Mouse (Mus musculus) urinary bladder, adult 2 months (tissue): ENCODE measurements around the gene Cd247. TPM values are rescaled to one million over a fixed set of nuclear protein-coding genes. Genes with fewer than 3 reads are reported as not detected.
"Not testable (repeated sequence)": the region's sequence is repeated elsewhere in the genome, so short reads cannot be mapped to it uniquely, and the experiment has no call there.

Experiments used
- DNase-seq: peaks from one replicate; pipeline ENCODE4 v3.0.0; 2022; ENCODE audit warnings: low spot score
- polyA plus RNA-seq: library from polyadenylated mRNA; depleted of rRNA; stranded (reverse); fragments of >200 nt; gene quantifications from 2 replicates; pipeline ENCODE4 v1.2.3, GENCODE M21; 2012; rRNA removed

Cd247 gene
- polyA plus RNA-seq: 1.5 and 1.7 TPM in 2 replicates

DNA sequence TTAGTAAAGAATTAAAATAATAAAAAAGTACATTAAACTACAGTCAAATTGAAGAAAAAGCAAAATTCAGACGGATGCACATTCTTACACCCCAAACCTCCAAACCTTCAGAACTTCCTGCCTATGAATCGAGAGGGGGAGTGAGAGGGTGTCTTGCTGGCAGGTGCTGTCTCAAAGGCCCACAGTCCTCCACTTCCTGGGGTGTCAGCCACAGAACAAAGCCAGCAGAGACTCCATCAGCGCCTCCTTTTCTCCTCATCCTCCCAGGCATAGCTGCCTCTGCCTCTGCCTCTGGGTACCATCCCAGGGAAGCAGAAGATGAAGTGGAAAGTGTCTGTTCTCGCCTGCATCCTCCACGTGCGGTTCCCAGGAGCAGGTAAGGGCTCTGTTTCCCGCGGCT lies at the start of gene Cd247:
Gene Cd247 (plus strand): TSS at position 171 of the 400 bp plus-strand sequence.
- no peak for DNase-seq

DNA sequence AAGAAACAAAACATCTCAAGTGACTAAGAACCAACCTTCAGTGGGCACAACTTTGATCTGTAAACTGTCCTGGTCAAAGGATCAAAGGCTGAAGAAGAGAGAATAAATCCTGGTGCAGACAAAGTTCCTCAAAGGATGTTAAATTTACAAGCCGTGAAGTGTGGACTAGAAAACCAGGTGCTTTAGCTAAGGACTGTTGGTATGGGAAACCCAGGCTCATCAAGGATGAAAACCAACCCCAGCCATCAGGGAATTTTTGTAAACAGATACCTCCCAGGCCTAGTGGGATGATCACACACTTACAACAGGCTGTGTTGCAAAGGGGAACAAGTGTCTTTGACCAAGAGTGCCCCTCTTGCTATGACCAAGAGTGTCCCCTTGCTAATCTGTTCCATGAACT lies 49.5 kb upstream of the Cd247 start:
- DNase-seq: no peak

DNA sequence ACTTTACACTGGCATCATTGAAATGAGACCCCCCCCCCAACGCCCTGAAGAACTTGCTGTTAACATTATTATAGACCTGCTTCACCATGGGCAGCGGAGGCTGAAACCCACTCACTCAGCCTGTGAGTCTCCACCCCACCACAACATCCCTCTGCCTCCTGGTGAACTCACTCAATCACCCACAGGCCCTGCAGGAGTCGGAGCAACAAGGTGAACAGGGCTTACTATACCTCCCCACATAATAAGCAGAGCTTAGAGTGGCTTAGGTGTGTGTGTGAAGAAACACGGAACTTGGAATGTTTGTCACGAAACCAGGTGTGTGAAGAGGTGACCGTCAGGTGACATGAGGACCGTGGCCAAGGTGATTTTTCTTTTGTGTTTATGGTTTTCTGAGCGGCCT lies 46.5 kb upstream of the Cd247 start:
- no peak for DNase-seq

DNA sequence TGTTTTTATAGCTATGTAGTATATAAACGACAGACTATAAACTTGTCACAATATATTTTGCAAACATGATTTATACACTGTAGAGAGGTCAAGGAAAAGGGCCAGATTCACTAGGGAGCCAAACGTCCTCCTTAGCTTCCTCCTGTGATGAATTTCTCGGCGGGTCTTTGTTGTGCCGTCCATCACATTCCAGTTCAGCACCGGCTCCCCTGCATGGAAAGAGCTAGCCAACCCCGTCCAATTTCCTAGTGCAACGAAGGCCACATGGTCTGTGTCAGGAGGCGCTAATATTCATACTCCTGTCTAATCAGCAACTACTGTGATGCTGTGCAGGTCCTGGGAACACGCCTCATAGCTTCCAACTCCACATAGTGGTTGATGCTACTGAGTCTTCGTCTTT lies 40.4 kb upstream of the Cd247 start:
- no peak for DNase-seq

DNA sequence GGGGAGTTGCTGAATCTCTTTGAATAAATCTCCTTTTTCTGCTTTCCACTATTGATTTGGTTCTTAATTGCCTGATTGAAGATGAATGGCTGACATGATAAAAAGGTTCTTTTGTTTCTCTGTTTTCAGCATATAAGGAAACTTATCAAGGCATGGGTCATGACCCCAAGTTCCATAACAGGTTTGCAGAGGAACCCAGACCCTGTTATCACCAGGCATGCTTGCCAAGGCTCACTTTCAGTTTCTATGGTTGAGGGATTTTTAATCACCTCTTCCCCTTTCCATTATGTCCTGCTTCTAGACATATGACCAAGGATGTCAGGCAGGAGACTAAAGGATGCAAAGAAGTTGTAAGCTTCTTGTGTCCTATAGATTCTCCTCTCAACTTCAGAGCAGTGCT lies 37.3 kb upstream of the Cd247 start:
- no peak for DNase-seq

DNA sequence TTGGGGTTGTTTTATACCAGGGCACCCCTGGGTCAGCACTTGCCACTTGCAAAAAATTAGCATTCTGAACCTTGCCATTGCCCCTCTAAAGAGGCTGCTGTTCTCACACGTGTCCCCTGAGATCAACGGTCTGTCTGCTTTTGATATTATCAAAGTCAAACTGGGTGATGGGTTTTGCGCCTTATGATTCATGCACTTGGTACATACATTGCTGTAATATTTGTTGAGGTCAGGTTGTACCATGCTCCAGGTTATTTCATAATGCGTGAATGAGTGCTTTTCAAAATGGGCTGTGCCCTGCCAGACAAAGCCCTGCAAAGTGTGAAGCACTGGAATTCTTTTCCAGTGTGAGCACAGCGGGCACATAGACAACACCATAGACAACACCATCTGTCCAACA lies 36.6 kb upstream of the Cd247 start:
- DNase-seq: no peak

DNA sequence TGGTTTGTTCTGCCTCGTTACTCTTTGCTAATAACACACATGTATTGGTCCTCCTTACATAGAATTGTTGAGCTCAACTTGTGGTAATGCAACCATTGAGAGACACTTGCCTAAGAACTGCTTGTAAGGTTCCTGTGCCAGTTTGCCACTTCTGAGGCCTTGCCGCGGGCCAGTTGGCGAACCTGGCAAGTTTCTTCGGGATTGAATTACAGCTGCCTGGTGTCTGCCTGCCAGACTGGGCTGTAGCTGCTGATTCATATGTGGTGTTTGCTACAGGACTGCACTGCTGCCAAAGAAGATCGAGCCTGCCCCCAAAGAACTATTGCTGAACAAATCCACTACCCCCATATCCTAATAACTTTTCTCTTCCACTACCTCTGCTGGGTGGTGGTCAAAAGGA lies 34.3 kb upstream of the Cd247 start:
- DNase-seq: no peak

DNA sequence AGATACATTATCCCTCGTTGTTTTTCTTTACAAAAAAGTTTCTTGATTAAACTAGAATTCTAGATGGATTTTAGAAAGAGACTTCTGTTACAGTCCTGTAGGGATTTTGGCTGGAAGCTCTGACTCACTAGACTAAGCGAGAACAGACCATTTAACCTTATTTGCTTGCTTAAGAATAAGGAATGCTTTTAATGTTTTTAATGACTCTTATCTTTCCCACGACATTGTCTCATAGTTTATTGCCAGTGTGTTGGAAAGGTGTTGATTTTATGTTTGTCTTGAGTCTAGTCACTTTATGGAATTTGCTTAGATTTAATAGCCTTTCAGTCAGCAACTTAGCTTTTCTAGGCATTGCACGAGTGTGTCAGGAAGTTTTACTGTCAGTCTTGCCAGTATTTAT lies 33.3 kb upstream of the Cd247 start:
- DNase-seq: no peak

DNA sequence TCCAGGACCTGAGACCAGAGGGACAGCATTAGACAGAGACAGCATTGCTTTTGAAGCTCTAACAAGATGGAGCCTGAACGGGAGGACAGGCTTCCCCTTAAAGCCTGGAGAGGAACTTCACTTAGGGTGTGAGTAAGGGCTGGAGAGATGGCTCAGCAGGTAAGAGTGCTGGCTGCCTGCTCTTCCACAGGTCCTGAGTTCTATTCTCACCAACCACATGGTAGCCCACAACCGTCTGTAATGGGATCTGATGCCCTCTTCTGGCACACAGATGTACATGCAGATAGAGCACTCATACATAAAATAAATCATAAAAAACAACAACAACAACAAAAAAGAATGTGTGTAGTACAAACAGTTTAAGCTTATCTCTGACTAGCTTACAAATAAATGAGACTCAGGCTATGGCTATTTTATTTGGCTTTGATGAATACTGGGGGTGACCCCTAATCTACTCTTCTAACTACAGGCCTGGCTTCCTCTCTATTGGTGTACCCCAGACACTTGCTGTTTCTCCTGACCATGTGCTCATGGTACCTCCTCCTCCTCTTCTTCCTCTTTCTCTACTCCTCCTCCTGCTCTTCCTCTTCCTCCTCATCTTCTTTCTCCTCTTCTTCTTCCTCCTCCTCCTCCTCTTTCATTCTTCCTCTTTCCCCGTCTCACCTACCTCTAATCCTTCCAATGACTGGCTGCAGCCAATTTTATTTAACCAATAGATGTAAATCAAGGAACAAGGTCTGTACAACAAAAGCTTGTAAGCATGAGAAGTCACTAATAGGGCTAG lies 26.8 kb upstream of the Cd247 start:
- DNase-seq: no peak

DNA sequence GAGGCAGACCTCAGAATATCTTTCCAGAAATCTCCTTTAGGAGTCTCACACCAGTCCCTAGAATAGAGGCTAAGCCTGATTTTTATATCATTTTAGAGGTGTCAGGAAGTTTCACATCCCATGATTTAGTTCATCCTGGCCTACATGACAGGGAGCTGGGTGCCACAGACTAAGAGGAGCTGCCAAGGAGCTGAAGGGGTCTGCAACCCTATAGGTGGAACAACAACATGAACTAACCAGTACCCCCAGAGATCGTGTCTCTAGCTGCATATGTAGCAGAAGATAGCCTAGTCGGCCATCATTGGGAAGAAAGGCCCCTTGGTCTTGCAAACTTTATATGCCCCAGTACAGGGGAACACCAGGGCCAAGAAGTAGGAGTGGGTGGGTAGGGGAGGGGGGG lies 26.0 kb upstream of the Cd247 start:
- not testable (repeated sequence) for DNase-seq

DNA sequence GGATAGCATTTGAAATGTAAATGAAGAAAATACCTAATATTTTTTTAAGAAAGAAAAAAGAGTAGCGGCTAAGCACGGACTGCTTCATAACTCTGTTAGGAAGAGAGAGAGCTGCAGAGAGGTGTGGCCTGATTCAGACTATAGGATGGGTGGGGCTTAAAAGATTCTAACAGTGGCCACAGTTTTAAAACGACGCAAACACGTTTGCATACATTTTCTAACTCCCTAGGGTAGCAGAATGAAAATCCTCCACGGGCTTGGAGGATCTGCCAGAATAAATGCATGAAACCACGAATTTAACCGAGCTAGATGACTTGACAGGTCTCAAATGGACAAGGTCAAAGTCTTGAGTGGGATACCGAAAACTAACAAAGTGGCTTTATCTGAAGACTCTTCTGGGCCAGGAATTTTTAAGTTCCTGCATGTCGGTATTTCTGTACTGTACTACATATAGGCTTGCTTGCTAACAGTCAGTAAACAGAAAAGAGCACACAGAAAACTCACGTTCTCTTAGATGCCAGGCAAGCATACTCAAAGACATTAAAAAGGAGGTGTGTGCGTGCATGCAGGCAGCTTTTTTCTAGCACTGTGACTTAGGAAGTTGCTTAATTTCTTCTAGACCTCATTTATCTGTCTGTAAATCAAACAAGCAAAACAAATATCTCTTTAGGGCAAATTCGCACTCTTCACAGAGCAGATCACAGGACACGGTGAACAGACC lies 25.4 kb upstream of the Cd247 start:
- DNase-seq: no peak

DNA sequence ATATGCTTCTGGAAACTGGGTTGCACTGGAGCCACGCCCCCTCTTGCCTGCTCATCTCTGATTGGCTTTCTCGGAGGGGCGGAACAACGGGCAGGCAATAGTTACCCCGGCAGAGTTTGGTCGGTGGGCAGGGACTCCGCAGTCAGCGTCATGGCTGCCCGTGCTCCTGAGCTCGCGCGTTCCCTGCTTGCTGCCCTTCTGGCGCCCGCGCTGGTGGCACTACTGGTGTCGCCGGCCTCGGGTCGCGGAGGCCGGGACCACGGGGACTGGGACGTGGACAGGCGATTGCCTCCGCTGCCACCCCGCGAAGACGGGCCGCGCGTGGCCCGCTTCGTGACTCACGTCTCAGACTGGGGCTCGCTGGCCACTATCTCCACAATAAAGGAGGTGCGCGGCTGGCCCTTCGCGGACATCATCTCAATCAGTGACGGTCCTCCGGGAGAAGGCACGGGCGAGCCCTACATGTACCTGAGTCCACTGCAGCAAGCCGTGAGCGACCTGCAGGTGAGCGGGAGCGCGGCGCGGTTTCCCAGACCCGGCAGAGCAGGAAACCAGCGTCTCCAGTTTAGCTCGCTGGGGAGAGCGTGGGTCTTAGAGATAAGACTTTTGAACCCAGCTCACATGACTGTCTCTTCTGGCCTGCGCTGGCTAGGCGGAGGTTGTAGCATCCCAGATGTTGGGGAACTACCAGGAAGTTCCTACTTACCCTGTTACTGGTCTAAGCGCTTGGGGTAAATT lies 24.7 kb upstream of the Cd247 start, which contains the start of gene Creg1:
Gene Creg1 (plus strand): TSS at position 112 of the 738 bp plus-strand sequence.
- DNase-seq: peak; percentile 81

DNA sequence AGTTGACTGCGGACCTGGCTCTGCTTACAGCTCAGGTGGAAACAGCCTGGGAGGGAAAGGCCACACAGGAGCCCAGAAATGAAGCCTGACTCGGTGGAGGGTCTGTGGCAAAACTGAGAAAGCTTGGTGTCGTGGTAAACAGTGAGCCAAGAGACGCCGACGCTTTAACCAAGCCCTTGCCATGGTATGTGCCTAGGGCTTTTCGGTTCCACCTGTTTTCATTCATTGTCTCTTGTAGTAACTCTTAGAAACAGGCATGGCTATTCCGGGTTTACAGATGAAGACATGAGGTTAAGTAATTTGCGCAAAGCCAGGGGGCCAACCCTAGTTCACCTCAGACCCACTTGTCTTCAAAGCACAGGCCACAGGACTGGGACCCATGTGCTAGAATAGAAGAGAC lies 23.9 kb upstream of the Cd247 start:
- DNase-seq: no peak

DNA sequence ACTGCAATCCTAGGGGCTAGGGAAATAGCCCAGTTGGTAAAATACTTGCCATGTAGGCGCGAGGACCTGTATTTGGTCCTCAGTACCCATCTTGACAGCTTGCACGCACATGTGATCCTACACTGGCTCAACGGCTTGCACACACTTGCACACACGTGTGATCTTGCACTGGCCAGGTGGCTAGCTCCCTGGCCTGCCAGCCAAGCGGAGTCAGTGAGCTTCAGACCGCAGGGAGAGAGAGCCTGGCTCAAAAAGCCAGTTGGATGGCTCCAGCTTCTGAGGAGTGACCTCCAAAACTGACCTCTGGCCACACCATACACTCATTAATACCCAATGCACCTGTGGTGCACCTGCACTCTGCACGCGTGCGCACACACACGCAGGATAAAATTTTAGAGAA lies 23.4 kb upstream of the Cd247 start:
- no peak for DNase-seq

DNA sequence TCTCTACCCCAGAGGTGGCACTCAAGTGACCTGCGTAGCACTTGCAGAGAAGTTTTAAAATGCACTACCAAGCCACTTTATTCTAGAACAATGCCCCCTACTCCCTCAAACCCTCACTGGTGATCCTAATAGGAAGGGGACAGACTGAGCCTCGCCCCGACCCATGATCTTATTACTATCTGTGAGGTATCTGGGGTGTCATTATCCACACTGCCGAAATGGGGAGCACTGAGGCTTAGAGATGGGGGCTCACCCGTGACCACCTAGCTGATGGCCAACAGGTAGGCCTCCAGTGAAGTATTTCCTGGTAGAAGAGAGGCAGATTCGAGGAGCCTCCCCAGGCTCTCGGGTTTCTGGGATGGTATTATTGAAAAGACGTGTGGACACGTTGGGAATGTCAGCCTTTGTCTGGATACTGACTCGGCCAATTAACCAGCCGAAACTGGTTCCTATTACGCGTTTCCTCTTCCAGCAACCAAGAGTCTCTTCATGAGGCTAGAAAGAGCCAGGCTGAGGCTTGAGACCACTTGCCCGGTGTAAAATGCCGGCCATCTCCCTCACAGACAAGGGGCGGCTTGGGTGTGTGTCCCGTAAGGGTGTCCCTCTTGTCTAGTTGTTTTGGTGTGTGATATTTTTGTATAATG lies 22.7 kb upstream of the Cd247 start:
- DNase-seq: no peak

DNA sequence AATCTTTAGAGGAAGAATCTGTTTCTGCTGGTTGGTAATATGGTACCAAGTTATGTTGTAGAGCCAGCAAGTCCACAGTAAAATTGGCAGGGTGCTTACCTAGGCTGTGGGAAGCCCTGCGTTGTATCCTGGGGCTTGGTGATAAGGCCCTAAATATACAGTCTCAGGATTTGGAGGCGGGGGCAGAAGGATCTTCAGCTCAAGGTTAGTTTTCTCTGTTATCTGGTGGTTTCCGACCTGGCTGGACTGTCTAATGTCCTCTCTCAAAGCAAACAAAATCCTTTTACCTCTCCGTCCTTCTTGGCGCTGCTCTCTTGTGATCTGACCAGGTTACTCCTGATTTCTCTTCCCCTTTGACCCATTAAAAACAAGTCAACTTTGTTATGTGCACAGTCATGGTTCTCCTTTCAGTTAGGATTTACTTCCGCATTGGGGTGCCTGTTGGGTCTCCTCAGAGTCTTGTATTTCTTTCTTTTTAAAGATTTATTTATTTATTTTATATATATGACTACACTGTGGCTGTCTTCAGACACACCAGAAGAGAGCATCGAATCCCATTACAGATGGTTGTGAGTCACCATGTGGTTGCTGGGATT lies 22.1 kb upstream of the Cd247 start:
- DNase-seq: no peak

DNA sequence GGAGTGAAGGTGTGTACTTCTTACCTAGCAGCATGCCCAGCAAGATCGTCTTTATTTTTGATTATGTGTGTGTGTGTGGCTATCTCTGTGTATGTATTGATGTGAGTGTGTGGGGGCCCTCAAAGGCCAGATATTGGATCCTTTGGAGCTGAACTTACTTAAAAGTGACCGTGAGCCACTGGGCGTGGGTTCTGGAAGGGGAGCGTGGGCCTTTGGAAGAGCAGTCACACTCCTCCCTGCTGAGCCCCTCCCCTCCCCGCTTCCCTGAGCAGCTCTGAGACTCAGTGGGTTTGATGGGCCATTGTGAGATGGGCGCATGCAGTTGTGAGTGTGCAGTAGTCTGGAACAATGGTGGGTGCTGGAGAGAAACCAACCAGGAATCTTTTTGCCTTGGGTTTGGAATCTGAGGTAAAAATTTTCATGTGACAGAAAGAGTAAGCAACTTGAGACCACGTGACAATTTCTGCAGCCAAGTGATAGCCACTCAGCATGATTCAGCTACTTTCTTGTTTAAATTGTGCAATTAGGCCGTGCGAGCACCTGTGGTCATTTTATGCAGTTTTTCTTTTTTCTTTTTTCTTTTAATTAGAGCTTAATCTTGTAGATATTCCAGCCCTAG lies 19.5 kb upstream of the Cd247 start:
- no peak for DNase-seq

DNA sequence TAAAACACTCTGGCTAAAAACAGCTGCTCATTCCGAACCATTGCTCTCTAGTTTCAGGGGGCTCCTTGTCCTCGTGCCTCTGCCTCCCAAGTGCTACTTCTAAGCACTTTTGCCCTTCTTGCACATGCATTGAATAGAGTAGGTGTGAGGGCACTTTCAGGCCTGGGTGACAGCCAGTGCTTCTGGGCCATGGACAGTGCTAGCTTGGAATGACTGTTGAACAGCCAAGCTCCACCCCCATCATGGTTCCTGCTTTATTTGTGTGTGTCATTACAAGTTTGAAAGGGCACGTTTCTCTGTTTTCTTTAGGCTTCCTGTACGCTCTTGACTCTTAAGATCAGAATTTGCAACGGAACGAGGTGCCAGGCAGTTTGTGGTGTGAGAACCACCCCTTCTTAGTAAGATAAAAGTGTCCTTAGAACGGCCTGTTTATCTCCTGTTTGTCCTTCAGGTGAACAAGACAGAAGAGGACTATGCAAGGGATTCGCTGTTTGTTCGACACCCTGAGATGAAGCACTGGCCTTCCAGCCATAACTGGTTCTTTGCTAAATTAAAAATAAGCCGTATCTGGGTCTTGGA lies 18.2 kb upstream of the Cd247 start:
- no peak for DNase-seq

DNA sequence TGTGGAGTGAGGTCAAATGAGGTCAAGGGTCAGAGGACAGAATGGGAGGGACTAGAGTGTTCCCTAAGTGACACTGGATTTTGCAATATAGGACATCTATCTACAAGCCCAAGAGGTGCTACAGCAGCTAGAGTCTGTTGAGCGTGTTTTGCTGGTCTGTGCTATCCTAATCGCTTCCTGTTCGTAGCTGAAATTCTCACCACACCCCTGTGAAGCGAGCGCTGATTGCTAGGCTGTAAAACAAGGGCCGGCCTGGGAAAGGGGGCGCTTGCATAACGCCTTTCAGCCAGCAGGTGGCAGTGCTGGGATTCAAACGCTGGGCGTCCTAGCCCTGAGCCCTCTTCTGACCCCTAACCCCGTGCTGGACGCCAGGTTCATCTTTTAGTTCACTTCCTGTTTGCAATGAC lies 17.0 kb upstream of the Cd247 start:
- peak; percentile 61 for DNase-seq

DNA sequence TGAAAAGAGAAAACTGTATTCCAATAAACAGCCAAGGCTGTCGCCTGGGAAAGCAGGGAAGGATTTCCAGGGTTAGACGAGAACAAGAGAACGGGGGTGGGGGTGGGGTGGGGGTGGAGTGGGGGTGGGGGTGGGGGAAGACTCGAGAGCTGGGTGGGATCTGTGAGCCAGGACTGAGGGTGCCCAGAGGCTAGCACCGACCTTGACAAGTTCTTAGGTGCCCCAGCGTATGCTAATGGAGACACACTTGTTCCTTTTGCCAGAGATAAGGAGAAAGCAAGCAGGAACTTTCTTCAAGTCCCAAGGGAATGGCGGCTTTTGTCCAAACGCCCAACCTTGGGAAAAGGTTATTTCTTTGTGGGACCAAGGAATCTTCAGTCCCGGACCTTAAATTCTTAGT lies 16.5 kb upstream of the Cd247 start:
- no peak for DNase-seq
